Mouse (Mus musculus) kidney, embryonic 14.5 days (tissue): ENCODE data around the gene Ltb4r1. TPM values are rescaled to one million over a fixed set of nuclear protein-coding genes. Genes with fewer than 3 reads are reported as not detected.
"Not testable (repeated sequence)": the region's sequence is repeated elsewhere in the genome, so short reads cannot be mapped to it uniquely, and the experiment has no call there.

ENCODE experiments used
- ATAC-seq: fragments of 200-750 bp; cut with Nextera tagmentation; 2 replicates; pipeline ENCODE4 v1.8.0; 2017; ENCODE audit warnings: moderate number of reproducible peaks, mild to moderate bottlenecking, moderate TSS enrichment, moderate library complexity; ENCODE audit not compliant: low FRiP score, low TSS enrichment
- H3K27ac ChIP-seq: fragments of 300-500 bp; sonication (generic); 2 replicates; pipeline ENCODE4 v1.5.1; 2014; ENCODE audit warnings: low read depth, mild to moderate bottlenecking, low read length, moderate library complexity, mixed read lengths
- H3K27me3 ChIP-seq: fragments of 300-500 bp; sonication (generic); 2 replicates; pipeline ENCODE4 v1.6.1; 2014; ENCODE audit warnings: mild to moderate bottlenecking, low read length; ENCODE audit not compliant: control insufficient read depth, insufficient read depth
- H3K36me3 ChIP-seq: fragments of 300-500 bp; sonication (generic); 2 replicates; pipeline ENCODE4 v1.6.1; 2014; ENCODE audit warnings: low read length, mixed read lengths; ENCODE audit not compliant: control insufficient read depth, insufficient read depth
- H3K4me1 ChIP-seq: fragments of 300-500 bp; sonication (generic); 2 replicates; pipeline ENCODE4 v1.6.1; 2014; ENCODE audit warnings: low read length, mixed read lengths; ENCODE audit not compliant: control insufficient read depth, insufficient read depth
- H3K4me2 ChIP-seq: fragments of 300-500 bp; sonication (generic); replicated peaks from 2 replicates; pipeline ENCODE4 v1.6.1; 2014; ENCODE audit warnings: low read depth, mild to moderate bottlenecking, low read length
- H3K4me3 ChIP-seq: fragments of 300-500 bp; sonication (generic); 2 replicates; pipeline ENCODE4 v1.5.1; 2014; ENCODE audit warnings: mild to moderate bottlenecking, low read length
- H3K9ac ChIP-seq: fragments of 300-500 bp; sonication (generic); 2 replicates; pipeline ENCODE4 v1.6.1; 2014; ENCODE audit warnings: low read depth, mild to moderate bottlenecking, low read length, moderate library complexity
- H3K9me3 ChIP-seq: fragments of 300-500 bp; sonication (generic); 2 replicates; pipeline ENCODE4 v1.6.1; 2016; ENCODE audit warnings: low read length; ENCODE audit not compliant: control insufficient read depth
- WGBS: fragments of 180-500 bp; shearing (Covaris S2); extraction: QIAGEN DNeasy Blood & Tissue Kit; methylation state at CpG from one replicate; pipeline ENCODE4 v1.1.7; 2014; 5-methylcytosine and 5-hydroxymethylcytosine counted together
- polyA plus RNA-seq: library from polyadenylated mRNA; unstranded; fragments of >200 nt; fragmentation: Nextera tagmentation; extraction: Ambion mirVana; gene quantifications from 2 replicates; pipeline ENCODE4 v1.2.1, GENCODE M21; 2014

The Ltb4r1 gene
- polyA plus RNA-seq, 1 experiment from 2014 or later = not detected

- 1% methylated on average over 6 of the region's 6 CpGs for WGBS
- H3K9ac ChIP-seq, H3K4me3 ChIP-seq, H3K27ac ChIP-seq, H3K4me1 ChIP-seq, H3K9me3 ChIP-seq, H3K36me3 ChIP-seq, ATAC-seq: not testable (repeated sequence)
- peak overlapping the region; percentile 40 for H3K4me2 ChIP-seq
- peaks cover 12% of the 10 kb centered on the region for H3K27me3 ChIP-seq
Measured at GRCm38 (mm10) chr14:55760156-55760555, 5.6 kb upstream of the Ltb4r1 start.

GRCm38 (mm10) chr14:55761163-55761562, 4.6 kb upstream of the Ltb4r1 start, which contains the start of gene Ltb4r2:
TSS of gene Ltb4r2 (plus strand) at chr14:55761428.
- Histone ChIP-seq H3K9me3 (no peaks in the 10 kb centered on the region), H3K27ac (no peak within 1 kb of the TSS), H3K4me1 (no peaks in the 10 kb centered on the region; the same call in 1 of the 2 replicates), H3K4me3 (peak within 1 kb of the TSS; percentile 45), H3K36me3 (peaks cover 2% of the 10 kb centered on the region; the same call in 1 of the 2 replicates), H3K4me2 (peak within 1 kb of the TSS; percentile 75), H3K9ac (peak within 1 kb of the TSS; percentile 71), H3K27me3 (peaks cover 15% of the 10 kb centered on the region)
- no peak for ATAC-seq
- 71% methylated on average over 6 of the region's 6 CpGs for WGBS

- no peaks in the 10 kb centered on the region; the same call in 1 of the 2 replicates for H3K4me1 ChIP-seq
- no peak overlapping the region for H3K27ac ChIP-seq
- peak overlapping the region; percentile 45 for H3K4me3 ChIP-seq
- peaks cover 18% of the 10 kb centered on the region for H3K27me3 ChIP-seq
- no peaks in the 10 kb centered on the region for H3K9me3 ChIP-seq
- H3K4me2 ChIP-seq = peak overlapping the region; percentile 75
- peak; percentile 68 for ATAC-seq
- WGBS = under 1% methylated on average over 77 of the region's 77 CpGs
- H3K36me3 ChIP-seq = no peaks in the 10 kb centered on the region
- peak overlapping the region; percentile 71 for H3K9ac ChIP-seq
Measured at GRCm38 (mm10) chr14:55762001-55762821, 3.6 kb upstream of the Ltb4r1 start.

- no peaks in the 10 kb centered on the region for H3K9me3 ChIP-seq
- H3K27ac ChIP-seq = no peak overlapping the region
- no peak for ATAC-seq
- no peak overlapping the region for H3K4me2 ChIP-seq
- WGBS = 62% methylated on average over 7 of the region's 7 CpGs
- H3K27me3 ChIP-seq = peaks cover 21% of the 10 kb centered on the region
- H3K36me3 ChIP-seq = no peaks in the 10 kb centered on the region
- H3K4me3 ChIP-seq = no peak overlapping the region
- H3K9ac ChIP-seq = peak overlapping the region; percentile 71; the same call in 1 of the 2 replicates
- no peaks in the 10 kb centered on the region; the same call in 1 of the 2 replicates for H3K4me1 ChIP-seq
Measured at GRCm38 (mm10) chr14:55763166-55763565, 2.6 kb upstream of the Ltb4r1 start.

GRCm38 (mm10) chr14:55767519-55768414, 2.0 kb downstream of the Ltb4r1 start:
- no peaks in the 10 kb centered on the region for H3K36me3 ChIP-seq
- ATAC-seq = peak; percentile 70
- H3K4me1 ChIP-seq = no peaks in the 10 kb centered on the region; the same call in 1 of the 2 replicates
- H3K27ac ChIP-seq = no peak overlapping the region
- peak overlapping the region; percentile 31 for H3K4me3 ChIP-seq
- peak overlapping the region; percentile 49 for H3K4me2 ChIP-seq
- H3K9ac ChIP-seq = peak overlapping the region; percentile 14; the same call in 1 of the 2 replicates
- 12% methylated on average over 52 of the region's 52 CpGs for WGBS
- H3K9me3 ChIP-seq = no peaks in the 10 kb centered on the region
- peaks cover 22% of the 10 kb centered on the region for H3K27me3 ChIP-seq

- Histone ChIP-seq H3K9me3 (no peaks in the 10 kb centered on the region), H3K4me1 (no peaks in the 10 kb centered on the region), H3K4me2 (no peak overlapping the region), H3K9ac (no peak overlapping the region), H3K27ac (no peak overlapping the region), H3K4me3 (no peak overlapping the region), H3K27me3 (peaks cover 22% of the 10 kb centered on the region), H3K36me3 (no peaks in the 10 kb centered on the region)
- no peak for ATAC-seq
- WGBS = 86% methylated on average over 6 of the region's 6 CpGs
Measured at GRCm38 (mm10) chr14:55768555-55768954, 2.8 kb downstream of the Ltb4r1 start.

- WGBS = 76% methylated on average over 16 of the region's 16 CpGs
- Histone ChIP-seq H3K9me3 (no peaks in the 10 kb centered on the region), H3K4me3 (no peak overlapping the region), H3K27ac (no peak overlapping the region), H3K4me2 (no peak overlapping the region), H3K36me3 (no peaks in the 10 kb centered on the region), H3K4me1 (no peaks in the 10 kb centered on the region), H3K9ac (no peak overlapping the region), H3K27me3 (peaks cover 22% of the 10 kb centered on the region)
- ATAC-seq = no peak
Measured at GRCm38 (mm10) chr14:55769087-55769703, 3.4 kb downstream of the Ltb4r1 start.

- 57% methylated on average over 7 of the region's 7 CpGs for WGBS
- no peak overlapping the region for H3K4me3 ChIP-seq
- ATAC-seq = no peak
Measured at GRCm38 (mm10) chr14:55776711-55777110, 10.9 kb downstream of the Ltb4r1 start.

More at GRCm38 (mm10) chr14:55776711-55777110, 10.9 kb downstream of the Ltb4r1 start:
- Histone ChIP-seq H3K36me3 (no peaks in the 10 kb centered on the region), H3K9ac (no peak overlapping the region), H3K9me3 (no peaks in the 10 kb centered on the region), H3K27me3 (peaks cover 3% of the 10 kb centered on the region; the same call in 1 of the 2 replicates), H3K4me2 (no peak overlapping the region), H3K27ac (no peak overlapping the region), H3K4me1 (no peaks in the 10 kb centered on the region; the same call in 1 of the 2 replicates)
